31 mouse cellular contexts compared by ENCODE assay signal in the genomic region with DNA sequence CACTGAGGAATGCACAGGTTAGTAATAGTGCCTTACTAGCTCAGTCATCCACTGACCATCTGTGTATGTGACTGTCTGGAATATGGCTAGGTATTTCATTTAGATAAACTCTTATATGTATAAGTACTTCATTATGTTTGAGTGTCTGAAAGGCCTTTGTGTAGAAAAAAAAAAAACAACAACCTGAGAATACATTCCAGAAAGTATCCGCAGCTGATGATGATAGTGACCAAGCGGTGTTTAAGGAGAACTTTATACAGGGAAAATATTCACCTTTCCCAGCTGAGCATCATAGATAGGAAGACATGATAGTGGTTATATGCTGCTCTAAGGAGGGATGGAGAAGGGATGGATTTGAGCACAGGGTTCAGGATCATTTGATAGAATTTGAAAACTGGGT. TPM values are rescaled to one million over a fixed set of nuclear protein-coding genes. Genes with fewer than 3 reads are reported as not detected.
DNase-seq lines count a peak whose midpoint lies in the region; ATAC-seq and TF ChIP-seq lines count a peak whose summit lies in the region.
"Had no signal": no experiment of that assay in that cellular context is flagged by ENCODE, and none has a peak within 500 bp of the region (broad histone marks: within the 10 kb centered on the region; RNA-seq: fewer than 3 reads in every experiment).

No protein-coding gene starts in this region.

- H3K4me2 ChIP-seq in midbrain, embryonic 11.5 days, result no peak overlapping the region
- no peak overlapping the region for H3K4me2 ChIP-seq in midbrain, postnatal 0 days (ENCODE audit: low read depth, low read length, poor library complexity, severe bottlenecking)
- no peak overlapping the region for H3K4me2 ChIP-seq in kidney, embryonic 16.5 days (replicated peaks; ENCODE audit: low read depth, low read length)

- no peaks in the 10 kb centered on the region; the same call in 1 of the 2 replicates for H3K4me1 ChIP-seq in midbrain, embryonic 11.5 days (ENCODE audit: control insufficient read depth, insufficient read depth, low read length)
- no peaks in the 10 kb centered on the region for H3K4me1 ChIP-seq in midbrain, postnatal 0 days (ENCODE audit: insufficient read depth, low read length)
- no peaks in the 10 kb centered on the region for H3K4me1 ChIP-seq in kidney, embryonic 16.5 days (ENCODE audit: insufficient read depth, low read length)
- H3K4me1 ChIP-seq: stomach, embryonic 15.5 days had no signal

- H3K27me3 ChIP-seq in midbrain, embryonic 11.5 days (ENCODE audit: control insufficient read depth, insufficient read depth, low read length), result no peaks in the 10 kb centered on the region; the same call in 1 of the 2 replicates
- no peaks in the 10 kb centered on the region for H3K27me3 ChIP-seq in midbrain, postnatal 0 days (ENCODE audit: insufficient read depth, low read length)
- H3K27me3 ChIP-seq in kidney, embryonic 16.5 days (ENCODE audit: insufficient read depth, low read length), result no peaks in the 10 kb centered on the region
- H3K27me3 ChIP-seq: forebrain, embryonic 15.5 days; intestine, embryonic 15.5 days; lung, embryonic 15.5 days; stomach, embryonic 15.5 days had no signal

- no peaks in the 10 kb centered on the region for H3K9me3 ChIP-seq in midbrain, embryonic 11.5 days (ENCODE audit: control insufficient read depth, low read length)
- H3K9me3 ChIP-seq in midbrain, postnatal 0 days (ENCODE audit: low read length), result no peaks in the 10 kb centered on the region
- no peaks in the 10 kb centered on the region for H3K9me3 ChIP-seq in kidney, embryonic 16.5 days (ENCODE audit: low read length)
- H3K9me3 ChIP-seq: forebrain, embryonic 15.5 days; intestine, embryonic 15.5 days; lung, embryonic 15.5 days; midbrain, embryonic 10.5 days; stomach, embryonic 15.5 days had no signal

- intact Hi-C loops in gastrocnemius, adult 2 months (cut with DNase I), result loop anchor here (5.0 kb wide), 1 partner anchor 194 kb away; no protein-coding TSS in a partner anchor
- intact Hi-C loops in gastrocnemius, postnatal 36 days (cut with DNase I), result loop anchor here (5.0 kb wide), 1 partner anchor 194 kb away; no protein-coding TSS in a partner anchor

- TF ChIP-seq CTCF in gastrocnemius, adult 2 months (IDR thresholded peaks at IDR 0.05), result no peak
- TF ChIP-seq CTCF in midbrain, postnatal 0 days (IDR thresholded peaks at IDR 0.05), result no peak

- H3K36me3 ChIP-seq in midbrain, embryonic 11.5 days (ENCODE audit: control insufficient read depth, insufficient read depth, low read length), result no peaks in the 10 kb centered on the region
- H3K36me3 ChIP-seq in midbrain, postnatal 0 days (ENCODE audit: insufficient read depth, low read length), result no peaks in the 10 kb centered on the region
- H3K36me3 ChIP-seq in kidney, embryonic 16.5 days (ENCODE audit: insufficient read depth, low read length), result no peaks in the 10 kb centered on the region
- H3K36me3 ChIP-seq: forebrain, embryonic 15.5 days; intestine, embryonic 15.5 days; lung, embryonic 15.5 days; midbrain, embryonic 10.5 days; stomach, embryonic 15.5 days had no signal

- peak overlapping the region; percentile 82 for H3K4me3 ChIP-seq in gastrocnemius, adult 2 months
- H3K4me3 ChIP-seq in midbrain, embryonic 11.5 days (ENCODE audit: low read depth, low read length), result no peak overlapping the region
- H3K4me3 ChIP-seq in midbrain, postnatal 0 days (ENCODE audit: low read depth, low read length), result no peak overlapping the region
- H3K4me3 ChIP-seq in kidney, embryonic 16.5 days (ENCODE audit: low read length), result no peak overlapping the region

- peak overlapping the region; percentile 89 for H3K27ac ChIP-seq in gastrocnemius, adult 2 months
- no peak overlapping the region for H3K27ac ChIP-seq in midbrain, embryonic 11.5 days (ENCODE audit: low read depth, low read length)
- H3K27ac ChIP-seq in midbrain, postnatal 0 days (ENCODE audit: low read depth, low read length), result no peak overlapping the region
- H3K27ac ChIP-seq in kidney, embryonic 16.5 days (ENCODE audit: low read length), result no peak overlapping the region
- H3K27ac ChIP-seq: forebrain, embryonic 15.5 days; hindbrain, embryonic 14.5 days; liver, embryonic 14.5 days; lung, embryonic 15.5 days; midbrain, embryonic 10.5 days; stomach, embryonic 15.5 days had no signal

- DNase-seq in gastrocnemius, adult 2 months, result no peak
- no peak for DNase-seq in gastrocnemius, postnatal 36 days
- DNase-seq in midbrain, embryonic 11.5 days (ENCODE audit: low spot score, missing footprints), result peak; percentile 51
- DNase-seq in midbrain, postnatal 0 days (ENCODE audit: low spot score), result no peak
- DNase-seq in MEL-GATA-1-ER (ENCODE audit: extremely low read depth, low read depth), result peak; percentile 32
- no peak for DNase-seq in right cerebral cortex, adult 18-20 months
- DNase-seq: adrenal gland, postnatal 10 days; cerebellum, adult 2 months; gastrocnemius, postnatal 25 days; heart, postnatal 36 days; kidney, adult 9 months; kidney, postnatal 25 days; lung, postnatal 36 days; retina, postnatal 1 day; thymus, postnatal 36 days had no signal

- H3K9ac ChIP-seq in midbrain, embryonic 11.5 days (ENCODE audit: low read length), result no peak overlapping the region
- no peak overlapping the region for H3K9ac ChIP-seq in midbrain, postnatal 0 days (replicated peaks; ENCODE audit: low read length, poor library complexity, severe bottlenecking)
- no peak overlapping the region for H3K9ac ChIP-seq in kidney, embryonic 16.5 days (replicated peaks; ENCODE audit: low read length)
- H3K9ac ChIP-seq: stomach, embryonic 15.5 days had no signal

- WGBS in midbrain, embryonic 11.5 days, result 90% methylated on average over 2 of the region's 2 CpGs
- WGBS in midbrain, postnatal 0 days, result 90% methylated on average over 2 of the region's 2 CpGs
- WGBS in kidney, embryonic 16.5 days, result 86% methylated on average over 2 of the region's 2 CpGs

- no peak for ATAC-seq in midbrain, embryonic 11.5 days (ENCODE audit: low FRiP score)
- no peak for ATAC-seq in midbrain, postnatal 0 days (ENCODE audit: low FRiP score)
- no peak for ATAC-seq in kidney, embryonic 16.5 days (ENCODE audit: low FRiP score, low TSS enrichment)
- ATAC-seq: forebrain, embryonic 15.5 days had no signal

RNA-seq across cellular contexts. Expression of a gene that starts 0.8 kb away (rescaled TPM):
- total RNA-seq in gastrocnemius, adult 2 months (2021), result under 1 TPM; 0.59 to 0.71 TPM
- under 1 TPM; 0.52 to 0.61 TPM for total RNA-seq in gastrocnemius, postnatal 36 days (2021)
- 0.34 and 0.77 TPM in 2 replicates for polyA plus RNA-seq in midbrain, embryonic 11.5 days (2014; fragmentation: Nextera tagmentation; extraction: Ambion mirVana)
- 0.22 and 0.66 TPM in 2 replicates for total RNA-seq in midbrain, postnatal 0 days (2014; rRNA removed)
- 0.16 and 0.38 TPM in 2 replicates for polyA plus RNA-seq in midbrain, postnatal 0 days (2015; fragmentation: Nextera tagmentation; extraction: Ambion mirVana)
- polyA plus RNA-seq in kidney, embryonic 16.5 days (2015; fragmentation: Nextera tagmentation; extraction: Ambion mirVana), result 0.28 and 0.30 TPM in 2 replicates
- polyA plus RNA-seq: limb, embryonic 11.5 days had no signal

RNA-seq across cellular contexts. Expression of a gene that starts 0.9 kb away (rescaled TPM):
- total RNA-seq in gastrocnemius, adult 2 months (2021), result 10 to 100 TPM; 16.1 to 21.2 TPM
- total RNA-seq in gastrocnemius, postnatal 36 days (2021), result 10 to 100 TPM; 15.5 to 17.4 TPM
- 60.4 and 68.1 TPM in 2 replicates for polyA plus RNA-seq in midbrain, embryonic 11.5 days (2014; fragmentation: Nextera tagmentation; extraction: Ambion mirVana)
- 25.9 and 26.4 TPM in 2 replicates for total RNA-seq in midbrain, postnatal 0 days (2014; rRNA removed)
- 61.9 and 63.5 TPM in 2 replicates for polyA plus RNA-seq in midbrain, postnatal 0 days (2015; fragmentation: Nextera tagmentation; extraction: Ambion mirVana)
- polyA plus RNA-seq in kidney, embryonic 16.5 days (2015; fragmentation: Nextera tagmentation; extraction: Ambion mirVana), result 48.6 and 49.1 TPM in 2 replicates

RNA-seq across cellular contexts. Expression of a gene that starts 33.6 kb away (rescaled TPM):
- total RNA-seq in gastrocnemius, adult 2 months (2021), result not detected
- not detected for total RNA-seq in gastrocnemius, postnatal 36 days (2021)
- 0.77 and 0.82 TPM in 2 replicates for polyA plus RNA-seq in midbrain, embryonic 11.5 days (2014; fragmentation: Nextera tagmentation; extraction: Ambion mirVana)
- total RNA-seq in midbrain, postnatal 0 days (2014; rRNA removed), result 4.5 and 5.8 TPM in 2 replicates
- polyA plus RNA-seq in midbrain, postnatal 0 days (2015; fragmentation: Nextera tagmentation; extraction: Ambion mirVana), result 6.9 and 7.2 TPM in 2 replicates
- polyA plus RNA-seq in kidney, embryonic 16.5 days (2015; fragmentation: Nextera tagmentation; extraction: Ambion mirVana), result 0.15 and 0.42 TPM in 2 replicates
- total RNA-seq: adrenal gland, postnatal 10 days; gastrocnemius, postnatal 25 days; heart, adult 8-10 months; heart, postnatal 36 days; monocyte, adult 5-6 weeks had no signal
- polyA plus RNA-seq: limb, embryonic 11.5 days; liver, embryonic 14.5 days; lung, embryonic 15.5 days had no signal

RNA-seq across cellular contexts. Expression of a gene that starts 42.7 kb away (rescaled TPM):
- total RNA-seq in gastrocnemius, adult 2 months (2021), result not detected
- total RNA-seq in gastrocnemius, postnatal 36 days (2021), result not detected
- polyA plus RNA-seq in midbrain, embryonic 11.5 days (2014; fragmentation: Nextera tagmentation; extraction: Ambion mirVana), result not detected in 2 replicates
- total RNA-seq in midbrain, postnatal 0 days (2014; rRNA removed), result 0.24 and 0.71 TPM in 2 replicates
- polyA plus RNA-seq in midbrain, postnatal 0 days (2015; fragmentation: Nextera tagmentation; extraction: Ambion mirVana), result 0.15 TPM in 1 of 2 replicates, not detected in the other
- not detected in 2 replicates for polyA plus RNA-seq in kidney, embryonic 16.5 days (2015; fragmentation: Nextera tagmentation; extraction: Ambion mirVana)
- total RNA-seq: adrenal gland, postnatal 10 days; gastrocnemius, postnatal 25 days; heart, postnatal 36 days; layer of hippocampus, adult 2 months; layer of hippocampus, postnatal 25 days; left cerebral cortex, postnatal 10 days had no signal
- polyA plus RNA-seq: cerebellum, adult 2 months; forebrain, embryonic 15.5 days; heart, embryonic 14.5 days; intestine, embryonic 15.5 days; limb, embryonic 11.5 days; midbrain, embryonic 10.5 days; neural tube, embryonic 11.5 days; stomach, embryonic 15.5 days had no signal

RNA-seq across cellular contexts. Expression of a gene that starts 42.9 kb away (rescaled TPM):
- total RNA-seq in gastrocnemius, adult 2 months (2021), result not detected
- not detected for total RNA-seq in gastrocnemius, postnatal 36 days (2021)
- polyA plus RNA-seq in midbrain, embryonic 11.5 days (2014; fragmentation: Nextera tagmentation; extraction: Ambion mirVana), result 6.3 and 8.0 TPM in 2 replicates
- 4.6 TPM in 1 of 2 replicates, not detected in the other for total RNA-seq in midbrain, postnatal 0 days (2014; rRNA removed)
- 1.5 and 1.8 TPM in 2 replicates for polyA plus RNA-seq in midbrain, postnatal 0 days (2015; fragmentation: Nextera tagmentation; extraction: Ambion mirVana)
- polyA plus RNA-seq in kidney, embryonic 16.5 days (2015; fragmentation: Nextera tagmentation; extraction: Ambion mirVana), result 5.2 and 5.3 TPM in 2 replicates
- total RNA-seq: gastrocnemius, postnatal 25 days; heart, postnatal 36 days had no signal

Comparison
In these comparisons a context has a peak if more than half of its experiments do, and no peak if none do; other contexts are left out.
1. DNase-seq: peak in midbrain, embryonic 11.5 days (single experiment) and MEL-GATA-1-ER (single experiment); none in gastrocnemius, adult 2 months (single experiment), gastrocnemius, postnatal 36 days (0 of 2), midbrain, postnatal 0 days (single experiment) and right cerebral cortex, adult 18-20 months (single experiment).